Mouse (Mus musculus) embryonic facial prominence, embryonic 14.5 days (tissue): ENCODE measurements around the gene Olfr12. TPM values are rescaled to one million over a fixed set of nuclear protein-coding genes. Genes with fewer than 3 reads are reported as not detected.
A peak's percentile ranks its signal among the peaks of the same experiment; 100 is the strongest.

ENCODE experiments used
- ATAC-seq: fragments of 200-750 bp; cut with Nextera tagmentation; 2 replicates; pipeline ENCODE4 v1.8.0; 2017; ENCODE audit warnings: low read depth, moderate number of reproducible peaks, moderate TSS enrichment
- DNase-seq: peaks from one replicate; pipeline ENCODE4 v3.0.0-alpha.2; 2015; ENCODE audit warnings: low spot score
- H3K27ac ChIP-seq: fragments of 300-500 bp; sonication (generic); replicated peaks from 2 replicates; pipeline ENCODE4 v1.5.1; 2014; ENCODE audit warnings: low read depth, mild to moderate bottlenecking, low read length, moderate library complexity
- H3K27me3 ChIP-seq: fragments of 300-500 bp; sonication (generic); replicated peaks from 2 replicates; pipeline ENCODE4 v1.6.1; 2014; ENCODE audit warnings: low read length; ENCODE audit not compliant: control insufficient read depth, insufficient read depth
- H3K36me3 ChIP-seq: fragments of 300-500 bp; sonication (generic); 2 replicates; pipeline ENCODE4 v1.6.1; 2014; ENCODE audit warnings: low read length, mixed read lengths; ENCODE audit not compliant: control insufficient read depth, insufficient read depth
- H3K4me1 ChIP-seq: fragments of 300-500 bp; sonication (generic); 2 replicates; pipeline ENCODE4 v1.6.1; 2014; ENCODE audit warnings: antibody characterized with exemption, low read length; ENCODE audit not compliant: control insufficient read depth, insufficient read depth
- H3K4me2 ChIP-seq: fragments of 300-500 bp; sonication (generic); 2 replicates; pipeline ENCODE4 v1.6.1; 2014; ENCODE audit warnings: low read depth, mild to moderate bottlenecking, low read length, moderate library complexity, mixed read lengths
- H3K4me3 ChIP-seq: fragments of 300-500 bp; sonication (generic); 2 replicates; pipeline ENCODE4 v1.5.1; 2014; ENCODE audit warnings: low read depth, mild to moderate bottlenecking, low read length
- H3K9ac ChIP-seq: fragments of 300-500 bp; sonication (generic); 2 replicates; pipeline ENCODE4 v1.6.1; 2014; ENCODE audit warnings: low read depth, mild to moderate bottlenecking, low read length, moderate library complexity, mixed read lengths
- H3K9me3 ChIP-seq: fragments of 300-500 bp; sonication (generic); 2 replicates; pipeline ENCODE4 v1.6.1; 2016; ENCODE audit warnings: low read length; ENCODE audit not compliant: control insufficient read depth
- WGBS: fragments of 180-500 bp; shearing (Covaris S2); extraction: QIAGEN DNeasy Blood & Tissue Kit; methylation state at CpG from one replicate; pipeline ENCODE4 v1.1.7; 2014; 5-methylcytosine and 5-hydroxymethylcytosine counted together
- polyA plus RNA-seq: library from polyadenylated mRNA; unstranded; fragments of >200 nt; fragmentation: Nextera tagmentation; extraction: Ambion mirVana; gene quantifications from 2 replicates; pipeline ENCODE4 v1.2.1, GENCODE M21; 2014

The Olfr12 gene
- polyA plus RNA-seq, 1 experiment from 2014 or later = 0.07 TPM

- H3K4me1 ChIP-seq = peaks cover 7% of the 10 kb centered on the region
- ATAC-seq = no peak
- no peak for DNase-seq
Observed at GRCm38 (mm10) chr1:92636015-92636414, 18.4 kb downstream of the Olfr12 start.

GRCm38 (mm10) chr1:92636676-92637075 is 19.1 kb downstream of the Olfr12 start:
- peaks cover 9% of the 10 kb centered on the region for H3K4me1 ChIP-seq
- H3K27ac ChIP-seq = no peak overlapping the region
- no peaks in the 10 kb centered on the region for H3K27me3 ChIP-seq
- 94% methylated on average over 11 of the region's 11 CpGs for WGBS
- H3K4me2 ChIP-seq = no peak overlapping the region
- H3K36me3 ChIP-seq = peaks cover 39% of the 10 kb centered on the region
- no peak overlapping the region for H3K9ac ChIP-seq
- H3K4me3 ChIP-seq = no peak overlapping the region
- DNase-seq = no peak
- no peaks in the 10 kb centered on the region for H3K9me3 ChIP-seq
- ATAC-seq = no peak

More at GRCm38 (mm10) chr1:92636015-92636414, 18.4 kb downstream of the Olfr12 start:
- WGBS = 86% methylated on average over 8 of the region's 8 CpGs
- Histone ChIP-seq H3K27ac (no peak overlapping the region), H3K9me3 (no peaks in the 10 kb centered on the region), H3K27me3 (no peaks in the 10 kb centered on the region), H3K36me3 (peaks cover 39% of the 10 kb centered on the region), H3K4me2 (no peak overlapping the region), H3K9ac (no peak overlapping the region), H3K4me3 (no peak overlapping the region)

GRCm38 (mm10) chr1:92637501-92638172 is 20.0 kb downstream of the Olfr12 start:
- H3K27ac ChIP-seq = no peak overlapping the region
- no peaks in the 10 kb centered on the region for H3K9me3 ChIP-seq
- no peak for DNase-seq
- peaks cover 13% of the 10 kb centered on the region for H3K4me1 ChIP-seq
- no peak overlapping the region for H3K4me3 ChIP-seq
- peaks cover 39% of the 10 kb centered on the region for H3K36me3 ChIP-seq
- WGBS = 91% methylated on average over 14 of the region's 15 CpGs
- H3K9ac ChIP-seq = no peak overlapping the region
- H3K4me2 ChIP-seq = no peak overlapping the region
- no peak for ATAC-seq
- H3K27me3 ChIP-seq = no peaks in the 10 kb centered on the region

- no peak overlapping the region for H3K27ac ChIP-seq
- WGBS = 94% methylated on average over 3 of the region's 3 CpGs
- H3K27me3 ChIP-seq = no peaks in the 10 kb centered on the region
Observed at GRCm38 (mm10) chr1:92638181-92638580, 20.6 kb downstream of the Olfr12 start.

GRCm38 (mm10) chr1:92638736-92639135 is 21.1 kb downstream of the Olfr12 start:
- Histone ChIP-seq H3K9me3 (no peaks in the 10 kb centered on the region), H3K27ac (no peak overlapping the region), H3K36me3 (peaks cover 39% of the 10 kb centered on the region), H3K27me3 (no peaks in the 10 kb centered on the region), H3K4me2 (no peak overlapping the region), H3K9ac (no peak overlapping the region), H3K4me1 (peaks cover 13% of the 10 kb centered on the region), H3K4me3 (no peak overlapping the region)
- ATAC-seq (no peak), DNase-seq (no peak)
- WGBS = 94% methylated on average over 4 of the region's 4 CpGs

More at GRCm38 (mm10) chr1:92638181-92638580, 20.6 kb downstream of the Olfr12 start:
- Histone ChIP-seq H3K4me3 (no peak overlapping the region), H3K4me2 (no peak overlapping the region), H3K9me3 (no peaks in the 10 kb centered on the region), H3K9ac (no peak overlapping the region), H3K36me3 (peaks cover 39% of the 10 kb centered on the region), H3K4me1 (peaks cover 13% of the 10 kb centered on the region)
- no peak for ATAC-seq
- no peak for DNase-seq

- 89% methylated on average over 6 of the region's 6 CpGs for WGBS
- Histone ChIP-seq H3K4me2 (peak overlapping the region; percentile 97), H3K9ac (peak overlapping the region; percentile 97), H3K36me3 (peaks cover 39% of the 10 kb centered on the region), H3K4me1 (peaks cover 13% of the 10 kb centered on the region), H3K27ac (no peak overlapping the region), H3K4me3 (peak overlapping the region; percentile 1; the same call in 1 of the 2 replicates), H3K27me3 (no peaks in the 10 kb centered on the region), H3K9me3 (no peaks in the 10 kb centered on the region)
- no peak for ATAC-seq
- no peak for DNase-seq
Observed at GRCm38 (mm10) chr1:92640393-92640792, 22.8 kb downstream of the Olfr12 start.

- Histone ChIP-seq H3K9ac (peak within 1 kb of the TSS; percentile 97), H3K4me3 (peak within 1 kb of the TSS; percentile 97), H3K36me3 (peaks cover 29% of the 10 kb centered on the region), H3K4me2 (peak within 1 kb of the TSS; percentile 97), H3K27me3 (no peaks in the 10 kb centered on the region), H3K27ac (peak within 1 kb of the TSS; percentile 80), H3K9me3 (no peaks in the 10 kb centered on the region), H3K4me1 (peaks cover 13% of the 10 kb centered on the region)
- ATAC-seq (peak; percentile 95), DNase-seq (peak; percentile 94)
- 2% methylated on average over 50 of the region's 50 CpGs for WGBS
Observed at GRCm38 (mm10) chr1:92641514-92642272, 24.1 kb downstream of the Olfr12 start, which contains the start of gene Cops9. TSS of gene Cops9 (minus strand) at chr1:92641985.

GRCm38 (mm10) chr1:92643691-92644090 is 26.1 kb downstream of the Olfr12 start:
- ATAC-seq (no peak), DNase-seq (no peak)
- 83% methylated on average over 4 of the region's 4 CpGs for WGBS
- Histone ChIP-seq H3K27me3 (no peaks in the 10 kb centered on the region), H3K36me3 (peaks cover 9% of the 10 kb centered on the region), H3K4me3 (no peak overlapping the region), H3K9me3 (no peaks in the 10 kb centered on the region), H3K4me2 (no peak overlapping the region), H3K9ac (no peak overlapping the region), H3K27ac (no peak overlapping the region), H3K4me1 (peaks cover 16% of the 10 kb centered on the region)
